Mouse (Mus musculus) CH12.LX (cell line): ENCODE measurements around the gene Smarcd1. TPM values are rescaled to one million over a fixed set of nuclear protein-coding genes. Genes with fewer than 3 reads are reported as not detected.

Experiments used
- DNase-seq: peaks from one replicate; pipeline ENCODE4 v3.0.0-alpha.2; 2013; ENCODE audit errors: extremely low read depth
- H3K27ac ChIP-seq: 2 replicates; pipeline ENCODE4 v1.5.1; 2012; ENCODE audit warnings: low read depth, mild to moderate bottlenecking, control low read depth, moderate library complexity; ENCODE audit not compliant: insufficient read depth
- H3K27me3 ChIP-seq: replicated peaks from 2 replicates; pipeline ENCODE3; 2012; ENCODE audit warnings: inconsistent platforms
- H3K36me3 ChIP-seq, 2 experiments: replicated peaks in 1 of 2; 2 replicates each; pipeline versions ENCODE3 to v1.6.1; 2012; ENCODE audit warnings: inconsistent platforms in 1 of 2, low read length in 1 of 2, mild to moderate bottlenecking in 1 of 2, mixed read lengths in 1 of 2, moderate library complexity in 1 of 2; ENCODE audit not compliant: control insufficient read depth in 1 of 2, insufficient read depth in 1 of 2
- H3K4me1 ChIP-seq, 2 experiments: 2 replicates each; pipeline ENCODE4 v1.6.1; 2012; ENCODE audit warnings: inconsistent platforms in 1 of 2, moderate library complexity in 1 of 2; ENCODE audit not compliant: insufficient read depth in 2 of 2, control insufficient read depth in 1 of 2
- H3K4me2 ChIP-seq: 2 replicates; pipeline ENCODE4 v1.6.1; 2012; ENCODE audit warnings: low read depth, mild to moderate bottlenecking, control low read depth; ENCODE audit not compliant: poor library complexity, insufficient read depth, severe bottlenecking
- H3K4me3 ChIP-seq, 3 experiments: fragments of 150-350 bp in 1 of 3; sonication (generic) in 1 of 3; replicated peaks in 1 of 3; 2 replicates each; pipeline versions ENCODE3 to v1.5.1; 2011 to 2012; ENCODE audit warnings: low read depth in 2 of 3, low read length in 2 of 3, mild to moderate bottlenecking in 2 of 3, moderate library complexity in 2 of 3, control low read depth in 1 of 3, improper control_type of control experiment in 1 of 3, inconsistent platforms in 1 of 3, mixed read lengths in 1 of 3; ENCODE audit not compliant: poor library complexity in 1 of 3
- H3K79me2 ChIP-seq: replicated peaks from 2 replicates; pipeline ENCODE4 v1.6.1; 2012; ENCODE audit warnings: mild to moderate bottlenecking, moderate library complexity; ENCODE audit not compliant: control insufficient read depth, poor library complexity, insufficient read depth, severe bottlenecking; ENCODE audit errors: extremely low read depth
- H3K9ac ChIP-seq: 2 replicates; pipeline ENCODE4 v1.6.1; 2012; ENCODE audit warnings: low read depth, mild to moderate bottlenecking, control low read depth, moderate library complexity; ENCODE audit not compliant: insufficient read depth
- H3K9me3 ChIP-seq: replicated peaks from 2 replicates; pipeline ENCODE3; 2012; ENCODE audit warnings: low read length, inconsistent platforms, mixed read lengths
- CHD1 ChIP-seq: IDR thresholded peaks from 2 replicates; pipeline ENCODE4 v1.6.1; 2012; ENCODE audit warnings: low read depth, low read length, improper control_type of control experiment, inconsistent platforms
- CHD2 ChIP-seq: IDR thresholded peaks from 2 replicates; pipeline ENCODE4 v1.6.1; 2011; ENCODE audit warnings: low read length, improper control_type of control experiment
- CTCF ChIP-seq, 2 experiments: IDR thresholded peaks in 1 of 2; conservative IDR thresholded peaks in 1 of 2; 2 replicates each; pipeline ENCODE4 v1.5.1; 2011 to 2012; ENCODE audit warnings: low read depth in 2 of 2, low read length in 2 of 2, improper control_type of control experiment in 1 of 2, inconsistent platforms in 1 of 2, mild to moderate bottlenecking in 1 of 2, moderate library complexity in 1 of 2
- E2F4 ChIP-seq: IDR thresholded peaks from 2 replicates; pipeline ENCODE4 v1.6.1; 2011; ENCODE audit warnings: low read depth, low read length, improper control_type of control experiment; ENCODE audit not compliant: insufficient replicate concordance
- ELF1 ChIP-seq: IDR thresholded peaks from 2 replicates; pipeline ENCODE4 v1.6.1; 2014; ENCODE audit warnings: low read depth, mild to moderate bottlenecking, inconsistent platforms, low read length, improper control_type of control experiment
- EP300 ChIP-seq: IDR thresholded peaks from 2 replicates; pipeline ENCODE4 v1.6.1; 2011; ENCODE audit warnings: low read length, improper control_type of control experiment
- HCFC1 ChIP-seq: IDR thresholded peaks from 2 replicates; pipeline ENCODE4 v1.6.1; 2012; ENCODE audit warnings: low read depth, mild to moderate bottlenecking, inconsistent platforms, low read length, improper control_type of control experiment
- IRF4 ChIP-seq: IDR thresholded peaks from 2 replicates; pipeline ENCODE4 v1.6.1; 2014; ENCODE audit warnings: low read depth, mild to moderate bottlenecking, inconsistent platforms, low read length, improper control_type of control experiment
- MEF2A ChIP-seq: IDR thresholded peaks from 2 replicates; pipeline ENCODE4 v1.6.1; 2014; ENCODE audit warnings: low read depth, mild to moderate bottlenecking, inconsistent platforms, low read length, improper control_type of control experiment, borderline replicate concordance
- MXI1 ChIP-seq: IDR thresholded peaks from 2 replicates; pipeline ENCODE4 v1.6.1; 2011; ENCODE audit warnings: mild to moderate bottlenecking, low read depth, low read length, improper control_type of control experiment
- MYC ChIP-seq: IDR thresholded peaks from 2 replicates; pipeline ENCODE4 v1.6.1; 2011; ENCODE audit warnings: low read depth, mild to moderate bottlenecking, improper control_type of control experiment, low read length
- POLR2A ChIP-seq: IDR thresholded peaks from 2 replicates; pipeline ENCODE4 v1.6.1; 2011; ENCODE audit warnings: low read depth, mild to moderate bottlenecking, improper control_type of control experiment, low read length
- RCOR1 ChIP-seq: conservative IDR thresholded peaks from 2 replicates; pipeline ENCODE4 v1.6.1; 2012; ENCODE audit warnings: low read depth, mild to moderate bottlenecking, inconsistent platforms, low read length, improper control_type of control experiment
- SIN3A ChIP-seq: IDR thresholded peaks from 2 replicates; pipeline ENCODE4 v1.6.1; 2012; ENCODE audit warnings: low read length, improper control_type of control experiment, inconsistent platforms
- SMC3 ChIP-seq: IDR thresholded peaks from 2 replicates; pipeline ENCODE4 v1.6.1; 2011; ENCODE audit warnings: low read depth, low read length, improper control_type of control experiment
- TCF12 ChIP-seq: IDR thresholded peaks from 2 replicates; pipeline ENCODE4 v1.6.1; 2014; ENCODE audit warnings: low read depth, mild to moderate bottlenecking, inconsistent platforms, low read length, improper control_type of control experiment
- UBTF ChIP-seq: IDR thresholded peaks from 2 replicates; pipeline ENCODE4 v1.6.1; 2012; ENCODE audit warnings: low read depth, mild to moderate bottlenecking, inconsistent platforms, low read length, improper control_type of control experiment, moderate library complexity
- ZC3H11A ChIP-seq: IDR thresholded peaks from 2 replicates; pipeline ENCODE4 v1.6.1; 2012; ENCODE audit warnings: low read depth, mild to moderate bottlenecking, inconsistent platforms, low read length, improper control_type of control experiment
- ZKSCAN1 ChIP-seq: IDR thresholded peaks from 2 replicates; pipeline ENCODE4 v1.6.1; 2012; ENCODE audit warnings: low read depth, inconsistent platforms, low read length, improper control_type of control experiment, borderline replicate concordance
- ZNF384 ChIP-seq: IDR thresholded peaks from 2 replicates; pipeline ENCODE4 v1.6.1; 2012; ENCODE audit warnings: low read depth, low read length, improper control_type of control experiment, inconsistent platforms
- dilution Hi-C: fragments of 300-500 bp; cut with MboI; formaldehyde crosslinking; loops from 2 replicates; pipeline ENCODE4 v1.14.3; 2020; ENCODE audit warnings: low sequenced_read_pairs; ENCODE audit not compliant: extremely low pct_unique_long_range_greater_than_20kb, extremely low pct_ligation_motif_present
- in situ Hi-C: fragments of 300-500 bp; cut with MboI; formaldehyde crosslinking; loops from 3 replicates; pipeline ENCODE4 v1.14.3; 2019; ENCODE audit warnings: low sequenced_read_pairs, low pct_ligation_motif_present, low pct_unique_long_range_greater_than_20kb, mixed read lengths
- polyA plus RNA-seq: library from polyadenylated mRNA; unstranded; fragments of >175 nt; gene quantifications from 2 replicates; pipeline ENCODE4 v1.2.1, GENCODE M21; 2012; ENCODE audit warnings: low read depth; ENCODE audit not compliant: insufficient read length
- total RNA-seq, 2 experiments: library from RNA; depleted of rRNA; stranded (reverse); fragments of 300-350 nt in 1 of 2; fragments of >200 nt in 1 of 2; gene quantifications; 2 replicates each; pipeline ENCODE4 v1.2.3; 2012 to 2014

Smarcd1 gene
- total and polyA plus RNA-seq, 3 experiments, result 12.5 to 69.9 (median 17.9) TPM

- Histone ChIP-seq H3K4me3 (no peak overlapping the region), H3K27ac (no peak overlapping the region), H3K36me3 (no peaks in the 10 kb centered on the region), H3K79me2 (no peaks in the 10 kb centered on the region), H3K27me3 (peaks cover 84% of the 10 kb centered on the region), H3K4me1 (peaks cover 3 to 8% of the 10 kb centered on the region in 2 experiments; a peak in 3 of 4 replicates)
- in situ Hi-C loops (no loop called here), dilution Hi-C loops (no loop called here)
- peak; percentile 17 for DNase-seq
- no peak for TF ChIP-seq CHD1
- no peak for TF ChIP-seq E2F4
- TF ChIP-seq TCF12, result no peak
- no peak for TF ChIP-seq SIN3A
- TF ChIP-seq, all 38 proteins: peak for 0
- Histone ChIP-seq H3K9me3 (no peaks in the 10 kb centered on the region), H3K4me2 (0 out of 2 replicates have a peak overlapping the region, but pooled peaks have one; percentile 30), H3K9ac (no peak overlapping the region)
These were observed 10.0 kb upstream of the Smarcd1 start for GRCm38 (mm10) chr15:99691976-99692375.

GRCm38 (mm10) chr15:99697309-99697708 lies 4.6 kb upstream of the Smarcd1 start:
- Histone ChIP-seq H3K36me3 (peaks cover 0 to 1% of the 10 kb centered on the region in 2 experiments), H3K27ac (no peak overlapping the region), H3K9ac (no peak overlapping the region), H3K4me3 (no peak overlapping the region), H3K4me2 (no peak overlapping the region), H3K27me3 (peaks cover 55% of the 10 kb centered on the region), H3K79me2 (no peaks in the 10 kb centered on the region)
- no peak for DNase-seq
- in situ Hi-C loops, result no loop called here
- no peak for TF ChIP-seq CTCF (conservative IDR thresholded peaks at IDR 0.05 in 1 of 2, IDR thresholded peaks at IDR 0.05 in 1 of 2; ENCODE audit: low read depth in 2 of 2, low read length in 2 of 2)
- TF ChIP-seq ELF1, result no peak
- TF ChIP-seq TCF12, result no peak
- TF ChIP-seq EP300, result no peak
- TF ChIP-seq CHD2, result no peak
- TF ChIP-seq MYC, result no peak
- TF ChIP-seq ZC3H11A, result no peak
- no peak for TF ChIP-seq MXI1
- TF ChIP-seq SMC3, result no peak
- TF ChIP-seq HCFC1, result no peak
- TF ChIP-seq POLR2A, result no peak
- TF ChIP-seq RCOR1, result no peak
- no peak for TF ChIP-seq ZNF384
- no peak for TF ChIP-seq UBTF
- TF ChIP-seq MEF2A, result no peak
- TF ChIP-seq ZKSCAN1, result no peak
- no peak for TF ChIP-seq IRF4
- TF ChIP-seq, all 38 proteins: peak for 0
- H3K9me3 ChIP-seq, result no peaks in the 10 kb centered on the region
- peaks cover 13 to 14% of the 10 kb centered on the region in 2 experiments for H3K4me1 ChIP-seq
- dilution Hi-C loops, result no loop called here
